Mouse (Mus musculus) bone marrow, adult 2 months (tissue): ENCODE results near the gene Pex5.
"Not testable (repeated sequence)": the region's sequence is repeated elsewhere in the genome, so short reads cannot be mapped to it uniquely, and the experiment has no call there.

Experiments used
- CTCF ChIP-seq: fragments of 200-500 bp; IDR thresholded peaks from 2 replicates; pipeline ENCODE4 v1.5.1; 2011; ENCODE audit warnings: low read length, control low read depth; ENCODE audit not compliant: control insufficient read depth, insufficient read depth
- POLR2A ChIP-seq: fragments of 200-500 bp; IDR thresholded peaks from 2 replicates; pipeline ENCODE4 v1.6.1; 2011; ENCODE audit warnings: low read depth, mild to moderate bottlenecking, control low read depth, low read length, borderline replicate concordance; ENCODE audit not compliant: control insufficient read depth

- not testable (repeated sequence) for TF ChIP-seq CTCF, POLR2A
These were observed 19.9 kb downstream of the Pex5 start for GRCm38 (mm10) chr6:124394991-124395390.
